Mouse (Mus musculus): ENCODE results near the gene Ranbp1. TPM values are rescaled to one million over a fixed set of nuclear protein-coding genes. Genes with fewer than 3 reads are reported as not detected.
"Not testable (repeated sequence)": the region's sequence is repeated elsewhere in the genome, so short reads cannot be mapped to it uniquely, and the experiment has no call there.

Ranbp1 gene
- polyA plus RNA-seq, 1 experiment = 64.4 TPM

DNA sequence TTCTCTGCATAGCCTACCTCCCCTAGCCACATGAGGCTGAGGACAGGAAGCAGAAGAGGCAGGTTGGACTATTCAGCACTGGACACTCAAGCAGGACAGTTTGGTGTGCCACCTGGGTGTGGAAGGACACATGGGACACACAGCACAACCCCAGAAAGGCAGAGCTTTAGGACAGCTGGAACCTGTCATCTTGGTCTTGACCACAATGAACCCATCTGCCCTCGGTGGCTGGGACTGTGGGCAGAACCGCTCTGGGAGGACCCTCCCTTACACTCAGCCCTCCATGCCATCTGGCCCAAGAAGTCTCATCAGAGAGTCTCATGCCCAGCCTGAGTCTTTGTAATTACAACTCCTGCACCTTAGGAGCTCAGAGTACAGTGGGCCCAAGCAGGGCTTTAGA, 48.5 kb downstream of the Ranbp1 start:
- no peak overlapping the region for H3K27ac ChIP-seq (ENCODE audit: control insufficient read depth, insufficient read depth, low read depth, low read length)
- no peak for TF ChIP-seq CTCF (IDR thresholded peaks at IDR 0.05; ENCODE audit: control insufficient read depth, insufficient read depth, insufficient replicate concordance, low read depth, low read length)
- no peak for TF ChIP-seq POLR2A (IDR thresholded peaks at IDR 0.05; ENCODE audit: control insufficient read depth, low read depth, low read length)
- no peak overlapping the region for H3K4me3 ChIP-seq (ENCODE audit: control insufficient read depth, low read depth, low read length)
- no peaks in the 10 kb centered on the region for H3K27me3 ChIP-seq (ENCODE audit: control insufficient read depth, insufficient read depth, low read length)
- H3K4me1 ChIP-seq (ENCODE audit: control insufficient read depth, insufficient read depth, low read length) = no peaks in the 10 kb centered on the region
- no peaks in the 10 kb centered on the region for H3K36me3 ChIP-seq (ENCODE audit: control insufficient read depth, insufficient read depth, low read length)

DNA sequence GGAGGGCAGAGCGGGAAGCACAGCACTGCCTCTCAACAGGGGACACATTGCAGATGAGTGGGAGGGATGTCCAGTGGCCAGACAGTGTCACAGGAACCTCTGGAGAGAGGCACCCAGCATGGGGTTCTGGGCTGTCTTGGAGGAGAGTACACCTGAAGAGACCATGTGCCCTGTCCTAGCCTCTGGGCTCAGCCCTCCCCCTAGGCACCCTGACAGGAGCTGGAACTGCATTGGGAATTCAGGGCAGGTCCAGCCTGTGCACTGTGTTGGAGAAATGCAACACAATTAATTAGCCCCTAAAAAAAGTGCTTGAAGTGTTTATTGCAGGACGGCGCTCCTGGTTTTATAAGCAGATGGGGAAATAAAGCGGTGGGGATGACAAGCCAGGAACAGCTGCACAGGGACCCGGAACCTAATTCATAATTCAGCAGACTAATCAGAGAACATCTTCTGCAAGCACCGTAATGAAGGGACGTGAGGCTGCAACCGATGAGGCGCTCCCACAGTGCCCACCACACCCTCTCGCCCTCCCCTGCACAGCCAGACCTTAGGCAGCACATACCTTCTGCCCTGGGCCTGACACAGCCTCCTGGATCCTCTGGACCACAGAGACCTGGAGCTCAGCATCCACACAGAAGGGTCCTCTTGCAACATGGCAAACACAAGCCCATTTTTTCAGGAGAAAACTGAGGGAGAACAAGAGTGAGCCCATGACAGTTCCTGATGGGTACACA, 50.0 kb downstream of the Ranbp1 start:
- TF ChIP-seq POLR2A (IDR thresholded peaks at IDR 0.05; ENCODE audit: control insufficient read depth, low read depth, low read length) = no peak
- no peak for TF ChIP-seq CTCF (IDR thresholded peaks at IDR 0.05; ENCODE audit: control insufficient read depth, insufficient read depth, insufficient replicate concordance, low read depth, low read length)

DNA sequence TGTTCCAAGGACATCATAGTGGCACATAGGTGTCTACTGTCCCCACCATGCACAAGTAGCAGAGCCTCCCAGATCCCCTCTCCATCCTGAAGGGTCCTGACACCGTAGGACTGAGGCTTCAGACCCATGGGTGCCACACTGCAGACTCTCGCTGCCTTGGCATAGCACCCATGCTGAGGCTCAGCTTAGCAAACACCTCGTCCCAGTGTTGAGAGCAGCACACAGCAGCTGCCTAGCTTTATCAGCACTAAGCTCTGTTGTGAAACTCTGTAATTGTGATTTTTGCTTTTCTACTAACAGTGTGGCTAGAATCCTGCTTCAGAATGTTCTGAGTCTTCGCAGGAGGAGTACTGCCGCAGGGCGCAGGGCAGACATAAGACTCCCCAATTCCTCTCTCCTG, 50.7 kb downstream of the Ranbp1 start:
- no peak overlapping the region for H3K4me3 ChIP-seq (ENCODE audit: control insufficient read depth, low read depth, low read length)
- TF ChIP-seq POLR2A (IDR thresholded peaks at IDR 0.05; ENCODE audit: control insufficient read depth, low read depth, low read length) (no peak), CTCF (IDR thresholded peaks at IDR 0.05; ENCODE audit: control insufficient read depth, insufficient read depth, insufficient replicate concordance, low read depth, low read length) (no peak)
- no peaks in the 10 kb centered on the region for H3K27me3 ChIP-seq (ENCODE audit: control insufficient read depth, insufficient read depth, low read length)
- no peaks in the 10 kb centered on the region for H3K36me3 ChIP-seq (ENCODE audit: control insufficient read depth, insufficient read depth, low read length)
- no peak overlapping the region for H3K27ac ChIP-seq (ENCODE audit: control insufficient read depth, insufficient read depth, low read depth, low read length)
- no peaks in the 10 kb centered on the region for H3K4me1 ChIP-seq (ENCODE audit: control insufficient read depth, insufficient read depth, low read length)

More for the DNA sequence above, 50.0 kb downstream of the Ranbp1 start:
- H3K27ac ChIP-seq (ENCODE audit: control insufficient read depth, insufficient read depth, low read depth, low read length) = no peak overlapping the region
- H3K27me3 ChIP-seq (ENCODE audit: control insufficient read depth, insufficient read depth, low read length) = no peaks in the 10 kb centered on the region
- no peak overlapping the region for H3K4me3 ChIP-seq (ENCODE audit: control insufficient read depth, low read depth, low read length)
- H3K36me3 ChIP-seq (ENCODE audit: control insufficient read depth, insufficient read depth, low read length) = no peaks in the 10 kb centered on the region
- no peaks in the 10 kb centered on the region for H3K4me1 ChIP-seq (ENCODE audit: control insufficient read depth, insufficient read depth, low read length)

DNA sequence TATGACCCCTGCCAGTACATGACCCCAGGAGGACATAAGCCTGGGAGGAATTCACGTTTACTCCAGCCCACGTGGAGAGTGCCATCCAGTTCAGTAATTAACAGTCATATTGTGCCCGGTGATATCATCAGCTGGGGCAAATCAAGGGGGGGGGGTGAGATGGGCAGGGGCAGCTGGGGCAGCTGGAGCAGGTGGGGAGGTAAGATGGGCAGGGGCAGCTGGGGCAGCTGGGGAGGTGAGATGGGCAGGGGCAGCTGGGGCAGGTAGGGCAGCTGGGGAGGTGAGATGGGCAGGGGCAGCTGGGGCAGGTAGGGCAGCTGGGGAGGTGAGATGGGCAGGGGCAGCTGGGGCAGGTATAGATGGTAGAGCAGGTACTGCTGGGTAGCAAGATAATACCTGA, 53.0 kb downstream of the Ranbp1 start:
- not testable (repeated sequence) for H3K4me1 ChIP-seq (ENCODE audit: control insufficient read depth, insufficient read depth, low read length); H3K27me3 ChIP-seq (ENCODE audit: control insufficient read depth, insufficient read depth, low read length); H3K4me3 ChIP-seq (ENCODE audit: control insufficient read depth, low read depth, low read length); H3K27ac ChIP-seq (ENCODE audit: control insufficient read depth, insufficient read depth, low read depth, low read length); H3K36me3 ChIP-seq (ENCODE audit: control insufficient read depth, insufficient read depth, low read length)

DNA sequence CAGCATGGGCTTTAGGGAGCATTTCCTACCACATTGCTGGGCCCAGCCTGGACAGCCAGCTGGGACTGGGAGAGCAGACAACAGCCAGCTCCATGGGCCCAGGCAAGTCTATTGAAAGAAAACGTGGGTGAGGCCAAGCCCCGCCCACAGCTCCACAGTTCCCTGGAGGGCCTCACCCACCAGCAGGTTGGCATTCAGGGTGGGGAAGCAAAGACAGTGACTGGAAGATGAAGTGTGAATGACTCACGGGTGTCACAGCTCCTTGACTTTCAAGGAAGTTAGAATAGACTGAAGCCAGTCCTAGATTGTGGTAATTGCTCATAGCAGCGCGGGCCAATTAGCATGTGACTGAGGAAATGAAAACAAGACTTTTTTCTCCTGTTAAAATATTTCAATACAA, 53.5 kb downstream of the Ranbp1 start:
- Histone ChIP-seq H3K4me3 (ENCODE audit: control insufficient read depth, low read depth, low read length) (no peak overlapping the region), H3K27ac (ENCODE audit: control insufficient read depth, insufficient read depth, low read depth, low read length) (no peak overlapping the region)
- no peak for TF ChIP-seq CTCF (IDR thresholded peaks at IDR 0.05; ENCODE audit: control insufficient read depth, insufficient read depth, insufficient replicate concordance, low read depth, low read length)
- no peak for TF ChIP-seq POLR2A (IDR thresholded peaks at IDR 0.05; ENCODE audit: control insufficient read depth, low read depth, low read length)

DNA sequence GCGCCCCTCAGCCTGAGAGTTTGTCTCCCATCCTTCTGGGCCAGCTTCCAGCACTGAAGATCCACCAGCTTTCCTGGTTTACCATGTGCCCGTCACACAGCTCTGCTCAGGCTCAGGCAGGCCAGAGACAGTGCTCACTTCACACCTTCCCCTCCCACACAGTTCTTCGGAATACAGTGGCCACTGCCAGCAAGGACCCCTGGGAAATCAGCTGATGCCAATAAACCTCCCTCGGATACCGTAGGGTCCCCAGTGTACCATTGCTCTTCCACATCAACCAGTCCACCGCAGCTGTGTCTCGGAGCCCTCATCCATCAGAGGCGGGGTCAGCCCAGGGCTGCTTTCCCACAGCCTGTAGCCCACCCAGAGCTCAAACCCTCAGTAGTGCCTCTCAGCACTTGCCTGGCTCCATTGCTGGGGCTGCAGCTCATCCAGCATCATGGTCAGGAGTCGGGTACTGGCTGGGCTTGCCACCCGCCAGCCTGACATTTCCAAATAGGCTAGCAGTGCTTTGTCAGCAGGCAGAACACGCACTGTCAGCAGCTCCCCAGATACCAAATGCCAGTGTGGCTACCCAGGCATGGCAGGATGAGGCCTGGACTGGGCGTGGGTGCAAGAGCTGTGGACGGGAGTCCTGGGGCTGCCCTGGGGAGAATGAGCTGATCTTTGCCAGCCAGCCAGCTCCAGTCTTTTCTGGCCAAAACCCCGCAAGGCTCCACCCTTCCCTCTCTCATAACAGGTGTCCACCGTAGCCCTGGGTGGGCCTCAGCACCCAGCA, 54.1 kb downstream of the Ranbp1 start:
- no peak for TF ChIP-seq POLR2A (IDR thresholded peaks at IDR 0.05; ENCODE audit: control insufficient read depth, low read depth, low read length)
- no peak for TF ChIP-seq CTCF (IDR thresholded peaks at IDR 0.05; ENCODE audit: control insufficient read depth, insufficient read depth, insufficient replicate concordance, low read depth, low read length)
- no peak overlapping the region for H3K27ac ChIP-seq (ENCODE audit: control insufficient read depth, insufficient read depth, low read depth, low read length)
- no peaks in the 10 kb centered on the region for H3K36me3 ChIP-seq (ENCODE audit: control insufficient read depth, insufficient read depth, low read length)
- no peaks in the 10 kb centered on the region for H3K27me3 ChIP-seq (ENCODE audit: control insufficient read depth, insufficient read depth, low read length)
- no peaks in the 10 kb centered on the region for H3K4me1 ChIP-seq (ENCODE audit: control insufficient read depth, insufficient read depth, low read length)
- no peak overlapping the region for H3K4me3 ChIP-seq (ENCODE audit: control insufficient read depth, low read depth, low read length)

More for the DNA sequence above, 53.5 kb downstream of the Ranbp1 start:
- Histone ChIP-seq H3K27me3 (ENCODE audit: control insufficient read depth, insufficient read depth, low read length) (no peaks in the 10 kb centered on the region), H3K36me3 (ENCODE audit: control insufficient read depth, insufficient read depth, low read length) (no peaks in the 10 kb centered on the region), H3K4me1 (ENCODE audit: control insufficient read depth, insufficient read depth, low read length) (no peaks in the 10 kb centered on the region)

DNA sequence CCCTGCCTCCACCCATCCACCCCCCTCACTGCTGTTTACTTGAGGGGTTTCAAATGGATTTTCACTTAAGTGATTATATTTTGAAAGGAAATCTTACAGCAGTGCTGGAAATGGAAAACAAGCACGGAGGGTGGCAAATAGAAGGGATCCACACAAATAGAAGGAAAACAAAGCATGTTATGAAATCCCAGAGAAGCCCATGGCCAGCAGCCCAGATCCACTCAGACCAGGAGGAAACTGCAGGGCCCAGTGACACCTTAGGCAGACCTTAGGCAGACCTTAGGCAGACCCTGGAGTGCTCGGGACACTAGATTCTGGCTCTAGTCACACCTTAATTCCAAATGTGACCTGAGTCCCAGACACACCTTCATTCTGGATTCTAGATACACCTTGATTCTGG, 57.5 kb downstream of the Ranbp1 start:
- H3K27ac ChIP-seq (ENCODE audit: control insufficient read depth, insufficient read depth, low read depth, low read length) = no peak overlapping the region

More for the DNA sequence above, 57.5 kb downstream of the Ranbp1 start:
- Histone ChIP-seq H3K4me3 (ENCODE audit: control insufficient read depth, low read depth, low read length) (no peak overlapping the region), H3K4me1 (ENCODE audit: control insufficient read depth, insufficient read depth, low read length) (no peaks in the 10 kb centered on the region), H3K36me3 (ENCODE audit: control insufficient read depth, insufficient read depth, low read length) (no peaks in the 10 kb centered on the region), H3K27me3 (ENCODE audit: control insufficient read depth, insufficient read depth, low read length) (no peaks in the 10 kb centered on the region)
- no peak for TF ChIP-seq POLR2A (IDR thresholded peaks at IDR 0.05; ENCODE audit: control insufficient read depth, low read depth, low read length)
- no peak for TF ChIP-seq CTCF (IDR thresholded peaks at IDR 0.05; ENCODE audit: control insufficient read depth, insufficient read depth, insufficient replicate concordance, low read depth, low read length)

Other genes with a start within 250 kb of the Ranbp1 start
- gene Dgcr6, start 195.9 kb downstream of the Ranbp1 start, polyA plus RNA-seq (2012; rRNA removed) = 315 and 372 TPM in 2 replicates
- 4.4 and 5.1 TPM in 2 replicates for gene Prodh, start 158.5 kb downstream of the Ranbp1 start, polyA plus RNA-seq (2012; rRNA removed)
- gene Rtn4r, start 121.1 kb downstream of the Ranbp1 start, polyA plus RNA-seq (2012; rRNA removed) = 0.11 and 0.18 TPM in 2 replicates
- gene Ccdc188, start 30.9 kb downstream of the Ranbp1 start, polyA plus RNA-seq (2012; rRNA removed) = 103 and 117 TPM in 2 replicates
- gene Zdhhc8, start 13.6 kb downstream of the Ranbp1 start, polyA plus RNA-seq (2012; rRNA removed) = 4.3 and 5.5 TPM in 2 replicates
- 23.5 and 24.9 TPM in 2 replicates for gene Trmt2a, start 53 bp downstream of the Ranbp1 start, polyA plus RNA-seq (2012; rRNA removed)
- gene Gm49776, start 9.6 kb upstream of the Ranbp1 start, polyA plus RNA-seq (2012; rRNA removed) = 0.38 and 0.58 TPM in 2 replicates
- 23.3 and 28.9 TPM in 2 replicates for gene Dgcr8, start 40.5 kb upstream of the Ranbp1 start, polyA plus RNA-seq (2012; rRNA removed)
- gene Tango2, start 99.4 kb upstream of the Ranbp1 start, polyA plus RNA-seq (2012; rRNA removed) = 10.9 and 11.6 TPM in 2 replicates
- 7.8 and 10.9 TPM in 2 replicates for gene Arvcf, start 99.5 kb upstream of the Ranbp1 start, polyA plus RNA-seq (2012; rRNA removed)
- gene Txnrd2, start 177.7 kb upstream of the Ranbp1 start, polyA plus RNA-seq (2012; rRNA removed) = 4.3 and 4.5 TPM in 2 replicates
- 12.2 and 20.1 TPM in 2 replicates for gene Comt, start 178.1 kb upstream of the Ranbp1 start, polyA plus RNA-seq (2012; rRNA removed)
- gene Gnb1l, start 250.0 kb upstream of the Ranbp1 start, polyA plus RNA-seq (2012; rRNA removed) = 71.6 and 75.5 TPM in 2 replicates

Data from testis, adult 2 months (tissue).